Mouse (Mus musculus) myocyte (in vitro differentiated cells): Measurements from ENCODE around the gene Rgma.

Experiments used
- E2F4 ChIP-seq: IDR thresholded peaks from one replicate; pipeline ENCODE4 v1.6.1; 2011; ENCODE audit warnings: mild to moderate bottlenecking, control low read depth, moderate library complexity; ENCODE audit not compliant: insufficient read depth
- MAX ChIP-seq: IDR thresholded peaks from one replicate; pipeline ENCODE4 v1.6.1; 2011; ENCODE audit warnings: low read depth, mild to moderate bottlenecking, control low read depth
- MYOD1 ChIP-seq, 3 experiments: IDR thresholded peaks; one replicate each; pipeline ENCODE4 v1.6.1; 2011; ENCODE audit warnings: control low read depth in 2 of 3, low read depth in 2 of 3, mild to moderate bottlenecking in 2 of 3, moderate library complexity in 1 of 3; ENCODE audit not compliant: insufficient read length in 2 of 3, control insufficient read depth in 1 of 3
- POLR2A ChIP-seq: IDR thresholded peaks from one replicate; pipeline ENCODE4 v1.6.1; 2011; ENCODE audit warnings: low read depth, mild to moderate bottlenecking, control low read depth, moderate library complexity; ENCODE audit not compliant: insufficient read length
- POLR2AphosphoS2 ChIP-seq: IDR thresholded peaks from one replicate; pipeline ENCODE4 v1.6.1; 2011; ENCODE audit warnings: low read depth, control low read depth; ENCODE audit not compliant: insufficient read length
- TCF12 ChIP-seq: IDR thresholded peaks from one replicate; pipeline ENCODE4 v1.6.1; 2011; ENCODE audit warnings: mild to moderate bottlenecking, control low read depth; ENCODE audit not compliant: poor library complexity, insufficient read depth, severe bottlenecking
- TCF3 ChIP-seq: IDR thresholded peaks from one replicate; pipeline ENCODE4 v1.6.1; 2011; ENCODE audit warnings: low read depth, control low read depth; ENCODE audit not compliant: insufficient read length
- USF1 ChIP-seq: IDR thresholded peaks from one replicate; pipeline ENCODE4 v1.6.1; 2011; ENCODE audit warnings: low read depth, mild to moderate bottlenecking, control low read depth, moderate library complexity

DNA sequence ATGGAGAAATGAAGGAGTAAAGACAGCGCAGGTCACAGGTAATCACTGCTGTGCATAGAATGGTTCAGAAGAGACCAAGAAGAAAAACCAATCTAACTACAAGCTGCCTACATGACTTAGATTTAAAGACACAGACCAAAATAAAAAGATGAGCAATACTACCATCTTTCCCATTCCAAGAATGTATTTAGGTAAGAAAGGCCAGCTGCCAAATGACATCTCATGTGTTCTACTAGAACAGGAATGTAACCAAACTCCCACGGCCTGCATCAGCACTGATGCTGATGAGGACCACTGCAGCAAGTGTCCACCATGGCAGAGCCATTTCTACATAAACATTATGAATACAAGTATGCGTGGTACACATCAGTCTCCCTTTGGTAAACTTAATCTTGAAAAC lies 92.4 kb downstream of the Rgma start:
- TF ChIP-seq POLR2A (no peak), POLR2AphosphoS2 (no peak), USF1 (no peak), TCF12 (no peak), MYOD1 (IDR thresholded peaks at IDR 0.05; ENCODE audit: control insufficient read depth in 1 of 3, insufficient read length in 2 of 3, low read depth in 2 of 3) (no peak), E2F4 (no peak), MAX (no peak), TCF3 (no peak)
